Mouse (Mus musculus) CD4-positive helper T cell, adult 2 months (primary cell): ENCODE measurements around the gene Lrrc74a.
A peak's percentile ranks its signal among the peaks of the same experiment; 100 is the strongest.

Source experiments
- DNase-seq: peaks from one replicate; pipeline ENCODE4 v3.0.0-alpha.2; 2012; ENCODE audit warnings: low read depth, missing footprints, low spot score

Gene Lrrc74a

GRCm38 (mm10) chr12:86734319-86734810 lies at the start of gene Lrrc74a:
Lrrc74a (plus strand) TSS chr12:86734369.
- no peak for DNase-seq

DNA sequence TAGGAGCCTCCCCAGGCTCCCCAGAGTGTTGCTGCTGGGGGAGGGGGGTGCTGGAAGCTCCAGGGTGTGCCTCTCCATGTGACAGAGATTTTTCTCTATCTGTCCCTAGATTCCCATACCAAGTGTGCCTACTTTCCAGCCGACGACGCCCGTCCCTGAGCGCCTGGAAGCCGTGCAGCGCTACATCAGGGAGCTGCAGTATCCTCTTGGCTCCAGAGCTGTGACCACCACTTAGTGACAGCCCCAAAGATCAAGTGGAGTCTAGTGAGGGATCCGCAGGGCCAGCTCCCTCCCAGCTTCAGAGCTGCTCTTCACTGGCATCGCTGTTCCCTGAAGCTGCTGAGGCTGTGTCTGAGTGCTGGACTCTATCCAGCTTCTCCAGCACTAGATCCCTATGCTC lies 48.9 kb upstream of the Lrrc74a start:
- DNase-seq, result no peak

DNA sequence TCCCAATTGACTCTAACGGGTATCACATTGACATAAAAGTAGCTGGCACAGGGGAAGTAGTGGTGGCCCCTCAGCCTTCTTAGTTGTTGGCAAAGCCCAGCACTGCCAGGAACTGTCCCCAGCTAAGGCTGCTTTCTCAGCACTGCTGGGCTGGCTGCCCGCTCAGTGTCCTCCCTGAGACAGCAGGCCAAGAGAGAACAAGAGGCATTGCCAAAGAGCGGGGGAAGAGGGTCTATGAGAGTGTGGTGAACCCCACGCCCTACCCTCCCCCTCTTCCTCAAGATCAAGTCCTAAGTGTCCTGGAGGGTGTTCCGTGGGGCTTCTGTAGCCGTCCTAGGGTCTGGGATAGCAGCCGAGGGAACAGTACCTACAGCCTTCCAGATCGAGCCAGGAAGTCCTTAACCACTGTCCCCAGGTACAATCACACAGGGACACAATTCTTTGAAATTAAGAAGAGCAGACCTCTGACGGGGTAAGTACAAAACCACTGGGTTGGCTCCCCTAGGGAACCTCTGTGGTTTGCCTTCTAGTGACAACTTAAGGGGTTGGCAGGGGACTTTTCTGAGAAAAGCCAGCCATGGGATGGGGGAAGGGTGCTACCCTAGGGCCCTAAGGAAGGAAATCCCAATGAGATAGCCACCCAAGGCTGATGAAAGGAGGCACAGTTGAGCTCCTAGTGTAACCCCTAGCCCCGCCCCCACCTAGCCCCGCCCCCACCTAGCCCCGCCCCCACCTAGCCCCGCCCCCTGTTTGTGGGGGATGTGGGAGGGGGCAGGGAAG lies 47.4 kb upstream of the Lrrc74a start:
- DNase-seq, result peak; percentile 46

DNA sequence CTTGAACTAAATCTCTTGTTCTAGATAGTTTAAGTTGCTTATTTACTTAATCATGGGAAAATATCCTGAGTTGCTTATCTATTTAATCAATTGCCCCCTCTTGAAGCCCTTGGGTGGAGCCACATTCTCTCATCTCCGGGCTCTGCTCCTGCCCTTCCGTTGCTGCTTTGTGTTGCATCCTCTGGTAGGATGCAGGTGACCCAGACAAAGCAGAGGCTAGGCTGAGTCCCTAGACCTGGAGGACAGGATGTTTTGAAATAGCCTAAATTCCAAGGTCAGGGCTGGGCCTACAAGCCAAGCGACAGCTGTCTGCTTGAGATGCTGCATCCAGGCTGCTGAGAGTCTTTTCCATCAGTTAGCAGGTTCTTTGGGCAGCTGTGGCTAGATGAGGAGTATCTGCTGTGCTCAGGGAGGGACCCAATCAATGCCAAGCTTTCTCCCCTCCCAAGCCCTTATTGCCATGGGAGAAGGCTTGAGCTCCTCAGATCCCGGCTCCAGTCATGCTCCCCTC lies 46.7 kb upstream of the Lrrc74a start:
- no peak for DNase-seq

DNA sequence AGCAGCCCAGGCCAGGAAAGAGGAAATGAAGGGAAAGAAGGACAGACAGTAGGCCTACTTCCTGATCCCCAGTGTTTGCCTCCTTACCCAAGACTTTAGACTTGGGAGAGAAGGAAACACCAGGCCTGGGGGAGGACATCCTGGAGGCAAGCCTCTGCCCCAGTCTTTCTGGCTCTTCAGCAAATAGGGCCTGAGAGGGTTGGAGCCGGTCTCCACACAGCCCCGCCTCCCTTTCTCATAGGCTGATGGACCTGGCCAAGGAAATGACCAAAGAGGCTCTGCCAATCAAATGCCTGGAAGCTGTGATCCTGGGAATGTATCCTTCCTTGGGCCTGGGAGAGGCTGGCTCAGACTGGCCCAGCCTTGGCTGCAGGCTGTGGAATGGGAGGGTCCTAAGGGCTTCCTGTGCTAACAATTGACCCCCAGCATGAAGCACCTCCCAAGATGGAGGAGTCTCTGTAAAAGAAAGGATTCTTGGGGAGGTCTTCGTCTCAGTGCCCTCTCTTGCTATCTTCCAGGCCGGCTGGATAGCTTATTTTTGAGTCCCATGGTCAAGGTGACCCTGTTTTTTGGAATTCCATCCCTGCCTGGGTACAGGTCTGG lies 46.1 kb upstream of the Lrrc74a start:
- DNase-seq, result no peak

GRCm38 (mm10) chr12:86688917-86689316 lies 45.3 kb upstream of the Lrrc74a start:
- DNase-seq, result no peak

- DNase-seq, result no peak
These were observed 43.3 kb upstream of the Lrrc74a start for GRCm38 (mm10) chr12:86690700-86691485.

DNA sequence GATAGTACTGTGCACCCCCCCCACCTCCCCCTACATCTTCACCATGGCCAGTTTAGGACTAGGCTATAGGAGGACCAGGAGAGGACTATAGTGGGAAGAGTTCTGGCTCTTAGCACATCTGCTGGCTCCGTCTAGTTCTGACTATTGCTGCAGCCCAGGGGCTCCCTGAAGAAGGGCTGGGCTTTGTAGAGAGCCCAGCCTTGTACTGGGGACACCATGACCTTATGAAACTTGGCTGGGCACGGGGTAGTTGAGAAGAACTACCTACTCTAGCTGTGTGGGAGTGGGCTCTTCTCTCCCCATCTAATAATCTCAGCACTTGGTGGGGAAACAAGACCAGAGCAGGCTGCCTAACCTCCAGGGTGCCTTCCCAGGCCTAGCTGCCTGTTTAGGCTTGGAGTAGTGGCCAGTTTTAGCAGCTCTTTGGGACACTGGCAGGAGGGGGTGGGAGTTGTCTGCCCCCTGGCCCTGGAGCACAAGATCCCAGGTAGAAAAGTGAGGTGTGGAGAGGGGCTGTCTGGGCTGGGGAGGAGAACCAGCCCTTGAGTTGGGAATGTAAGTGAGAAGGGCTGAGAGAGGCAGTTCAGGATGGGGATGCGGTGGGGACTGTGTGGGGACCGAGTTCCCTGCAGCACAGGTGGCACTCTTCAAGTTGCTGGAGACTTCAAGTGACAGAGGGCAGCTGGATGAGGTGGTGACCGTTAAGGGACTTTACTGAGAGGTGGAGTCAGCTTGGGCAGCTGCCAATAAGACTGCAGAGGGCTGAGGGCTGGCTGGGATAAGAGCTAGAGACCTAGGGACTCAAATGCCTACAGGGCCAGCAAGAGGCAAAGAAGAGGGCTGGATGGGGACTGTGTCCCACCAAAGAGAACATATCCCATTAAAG lies 41.5 kb upstream of the Lrrc74a start:
- DNase-seq, result no peak

GRCm38 (mm10) chr12:86693389-86693788 lies 40.8 kb upstream of the Lrrc74a start:
- DNase-seq, result peak; percentile 46

DNA sequence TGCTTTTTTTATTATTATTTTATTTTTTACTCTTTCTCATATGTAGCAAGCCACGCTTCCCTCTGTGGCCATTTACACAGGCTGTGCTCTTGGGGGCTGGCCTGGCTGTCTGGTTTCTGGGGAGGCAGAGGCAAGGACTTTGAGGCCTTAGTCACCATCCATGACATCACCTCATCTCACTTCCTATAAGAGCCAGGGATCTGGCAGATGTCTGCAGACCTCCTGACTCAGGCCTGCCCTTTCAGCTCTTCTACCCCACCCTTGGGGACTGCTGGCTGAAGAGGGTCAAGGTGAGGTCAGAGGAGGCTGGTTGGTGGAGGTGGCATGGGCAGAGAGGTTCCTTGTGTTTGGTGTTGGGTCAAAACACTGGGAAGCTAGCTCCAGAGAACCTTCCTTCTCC lies 39.7 kb upstream of the Lrrc74a start:
- DNase-seq, result no peak

- no peak for DNase-seq
These were observed 36.2 kb upstream of the Lrrc74a start for GRCm38 (mm10) chr12:86697996-86698395.

DNA sequence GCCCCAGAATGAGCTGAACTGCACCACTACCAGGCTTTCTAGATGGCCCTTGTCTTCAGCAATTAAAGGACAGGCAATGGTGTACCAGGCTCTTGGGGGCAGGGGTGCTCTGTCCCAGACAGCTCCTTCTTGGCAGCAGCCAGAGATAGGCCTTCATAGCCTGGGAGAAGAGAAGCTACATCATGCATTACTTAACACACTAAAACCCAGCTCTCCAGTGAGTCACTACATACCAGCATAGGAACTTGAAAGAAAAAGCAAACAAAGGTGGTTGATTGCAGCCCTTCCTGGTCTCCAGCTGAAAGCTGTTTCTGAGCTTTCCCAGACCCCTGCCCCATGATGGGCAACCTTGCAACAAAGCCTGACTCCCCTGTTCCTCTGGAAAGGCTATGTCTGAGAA lies 35.6 kb upstream of the Lrrc74a start:
- no peak for DNase-seq

DNA sequence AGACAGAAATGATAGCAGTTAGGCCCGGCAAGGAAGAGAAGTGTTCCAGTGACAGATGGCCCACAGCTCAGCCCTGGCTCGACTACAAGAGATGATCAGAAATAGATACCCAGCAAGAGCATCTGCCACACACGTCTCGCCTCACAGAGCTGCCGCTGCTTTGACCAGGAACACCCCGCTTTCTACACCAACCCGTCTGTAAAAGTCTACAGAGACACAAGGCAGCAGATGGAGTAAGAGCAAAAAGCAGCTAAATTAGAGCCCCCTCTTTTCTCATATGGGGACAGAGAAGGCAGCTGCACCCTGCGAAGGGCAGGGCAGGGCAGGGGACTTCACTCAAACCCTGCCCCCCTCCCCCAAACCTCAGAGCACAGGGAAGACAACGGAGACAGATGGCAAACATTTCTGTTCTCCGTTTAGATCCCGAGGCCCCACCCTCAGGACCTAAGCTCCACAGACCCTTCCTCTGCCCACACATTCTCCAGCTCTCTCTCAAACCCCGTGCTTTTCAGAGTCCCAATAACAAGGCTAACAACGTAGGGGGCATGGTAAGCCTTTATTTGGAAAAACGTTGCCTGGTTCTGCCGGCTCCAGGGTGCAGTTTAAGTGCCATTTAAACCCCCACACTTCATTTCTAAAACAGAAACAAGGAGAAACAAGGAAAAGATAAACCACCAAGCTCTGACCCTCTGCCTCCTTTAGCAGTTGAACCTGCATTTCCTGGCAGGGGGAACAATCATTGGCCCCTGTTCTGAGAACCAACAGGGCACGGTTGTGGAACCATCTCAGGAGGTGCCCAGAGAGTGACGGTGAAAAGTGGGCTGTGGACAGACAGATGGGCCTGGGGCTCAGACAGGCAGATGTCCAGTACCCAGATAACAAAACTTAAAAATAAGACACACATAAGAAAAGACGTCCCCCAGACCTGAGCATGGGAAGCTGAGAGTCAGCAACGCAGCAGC lies 33.9 kb upstream of the Lrrc74a start:
- DNase-seq, result no peak

DNA sequence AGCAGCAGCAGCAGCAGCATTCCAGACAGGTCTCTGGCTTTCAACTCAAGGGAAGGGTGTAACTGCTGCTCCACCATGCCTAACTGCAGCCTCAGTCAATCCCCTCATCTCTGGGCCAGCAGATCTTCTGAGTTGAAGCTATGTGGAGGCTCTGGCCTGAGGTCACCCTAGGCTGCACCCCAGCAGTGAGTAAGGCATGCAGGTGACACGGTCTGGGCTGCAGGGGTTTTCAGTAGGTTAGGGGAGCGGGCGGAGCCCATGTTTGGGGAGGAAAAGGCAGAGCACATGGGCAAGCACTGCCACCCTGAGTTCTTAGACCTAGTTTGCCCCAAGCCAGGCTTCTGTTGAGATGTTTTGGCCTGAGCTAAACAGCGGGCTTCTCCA lies 33.2 kb upstream of the Lrrc74a start:
- DNase-seq, result no peak

DNA sequence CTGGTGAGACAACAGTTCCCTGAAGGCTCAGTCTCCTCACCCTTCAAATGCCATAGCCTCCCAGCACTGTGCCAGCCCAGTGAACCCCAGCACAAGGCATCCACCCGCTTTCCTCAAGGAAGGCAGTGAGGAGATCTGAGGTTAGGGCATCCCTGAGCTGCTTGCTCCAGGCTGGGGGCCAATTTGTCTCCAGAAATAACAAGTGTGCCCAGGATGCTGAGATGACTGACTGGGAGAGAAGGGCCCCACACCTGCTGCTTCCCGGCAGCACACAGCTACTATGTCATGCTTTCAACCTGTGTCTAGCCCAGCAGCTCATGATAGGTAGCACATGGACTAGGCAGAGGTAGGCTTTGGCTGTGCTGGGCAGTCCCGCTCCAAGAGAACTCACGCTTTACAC lies 32.7 kb upstream of the Lrrc74a start:
- no peak for DNase-seq

DNA sequence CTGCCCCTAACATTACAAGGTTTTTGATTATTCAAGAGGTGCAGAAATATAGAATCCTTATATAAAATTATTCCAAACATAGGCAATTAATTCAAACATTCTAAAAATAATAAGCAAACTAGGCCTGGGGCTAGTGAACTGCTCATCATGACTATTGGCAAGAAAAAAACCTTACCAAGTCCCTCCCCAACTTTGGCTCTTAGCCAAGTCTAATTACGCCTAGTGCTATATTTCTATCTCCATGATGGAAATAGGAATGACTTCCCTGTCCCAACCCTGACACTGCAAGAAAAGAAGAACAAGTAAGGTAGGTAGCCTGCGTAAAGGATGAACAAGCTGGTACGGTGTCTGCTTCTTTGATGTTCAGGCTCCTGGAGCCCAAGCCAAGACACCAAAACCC lies 31.5 kb upstream of the Lrrc74a start:
- no peak for DNase-seq

GRCm38 (mm10) chr12:86705843-86706242 lies 28.3 kb upstream of the Lrrc74a start:
- no peak for DNase-seq

DNA sequence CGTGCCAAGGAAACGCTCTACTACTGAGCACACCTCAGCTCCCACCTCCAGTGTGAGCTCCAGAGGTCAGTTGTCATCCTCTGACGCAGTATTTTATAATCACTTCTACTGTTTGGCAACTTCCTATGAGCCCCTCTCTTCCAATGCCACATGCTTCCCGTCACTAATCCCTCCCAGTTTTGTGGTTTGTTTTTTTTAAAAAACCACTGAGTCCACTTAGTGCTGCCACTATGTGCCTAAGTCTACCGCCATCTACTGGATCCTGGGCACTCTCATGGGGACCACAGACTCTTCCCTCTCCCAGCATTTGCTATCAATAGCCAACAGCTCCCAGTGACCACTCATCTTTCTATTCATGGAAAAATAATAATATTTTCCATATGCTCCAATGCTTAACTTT lies 20.1 kb upstream of the Lrrc74a start:
- DNase-seq, result no peak

GRCm38 (mm10) chr12:86715401-86715800 lies 18.8 kb upstream of the Lrrc74a start:
- DNase-seq, result peak; percentile 42

DNA sequence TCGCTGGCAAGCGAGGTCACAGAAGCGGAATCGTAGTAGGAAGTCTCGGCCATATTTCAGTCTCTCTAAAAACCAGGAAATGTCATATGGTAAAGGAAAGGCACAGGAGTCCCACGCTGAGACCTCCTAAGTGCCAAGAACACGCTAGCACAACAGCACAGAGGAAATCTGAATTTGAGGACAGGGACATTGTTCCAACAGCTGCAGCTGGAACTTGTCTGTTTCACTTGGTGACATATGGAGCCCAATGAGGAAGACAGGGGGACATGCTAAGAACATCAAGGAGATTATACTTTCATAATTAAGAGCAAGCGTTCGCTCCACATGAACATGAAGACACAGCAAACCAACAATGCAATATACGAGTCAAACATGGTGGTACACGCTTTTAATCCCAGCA lies 17.2 kb upstream of the Lrrc74a start:
- DNase-seq, result no peak
